Mouse (Mus musculus) limb, embryonic 12.5 days (tissue): ENCODE data around the gene Ms4a10. TPM values are rescaled to one million over a fixed set of nuclear protein-coding genes. Genes with fewer than 3 reads are reported as not detected.

Experiments used
- ATAC-seq: fragments of 200-750 bp; cut with Nextera tagmentation; 2 replicates; pipeline ENCODE4 v1.8.0; 2017; ENCODE audit warnings: low read depth, moderate TSS enrichment; ENCODE audit not compliant: insufficient number of reproducible peaks, insufficient read depth, low FRiP score, low TSS enrichment
- H3K27ac ChIP-seq: fragments of 300-500 bp; sonication (generic); 2 replicates; pipeline ENCODE4 v1.5.1; 2016; ENCODE audit warnings: mild to moderate bottlenecking, moderate library complexity
- H3K27me3 ChIP-seq: fragments of 300-500 bp; sonication (generic); 2 replicates; pipeline ENCODE4 v1.6.1; 2016; ENCODE audit warnings: mild to moderate bottlenecking, moderate library complexity
- H3K36me3 ChIP-seq: fragments of 300-500 bp; sonication (generic); 2 replicates; pipeline ENCODE4 v1.6.1; 2016; ENCODE audit warnings: mild to moderate bottlenecking, moderate library complexity
- H3K4me1 ChIP-seq: fragments of 300-500 bp; sonication (generic); replicated peaks from 2 replicates; pipeline ENCODE4 v1.6.1; 2016
- H3K4me2 ChIP-seq: fragments of 300-500 bp; sonication (generic); 2 replicates; pipeline ENCODE4 v1.6.1; 2016; ENCODE audit warnings: mild to moderate bottlenecking, moderate library complexity
- H3K4me3 ChIP-seq: fragments of 300-500 bp; sonication (generic); replicated peaks from 2 replicates; pipeline ENCODE4 v1.5.1; 2016; ENCODE audit warnings: mild to moderate bottlenecking
- H3K9ac ChIP-seq: fragments of 300-500 bp; sonication (generic); replicated peaks from 2 replicates; pipeline ENCODE4 v1.6.1; 2016; ENCODE audit warnings: mild to moderate bottlenecking, moderate library complexity
- H3K9me3 ChIP-seq: fragments of 300-500 bp; sonication (generic); 2 replicates; pipeline ENCODE4 v1.6.1; 2016; ENCODE audit warnings: mild to moderate bottlenecking, moderate library complexity
- WGBS: fragments of 180-500 bp; shearing (Covaris S2); methylation state at CpG from one replicate; pipeline ENCODE4 v1.1.7; 2016; 5-methylcytosine and 5-hydroxymethylcytosine counted together
- polyA plus RNA-seq: library from polyadenylated mRNA; unstranded; fragments of >200 nt; fragmentation: Nextera tagmentation; extraction: Ambion mirVana; gene quantifications from 2 replicates; pipeline ENCODE4 v1.2.1, GENCODE M21; 2016

Gene Ms4a10
- polyA plus RNA-seq, 1 experiment from 2014 or later: not detected

DNA sequence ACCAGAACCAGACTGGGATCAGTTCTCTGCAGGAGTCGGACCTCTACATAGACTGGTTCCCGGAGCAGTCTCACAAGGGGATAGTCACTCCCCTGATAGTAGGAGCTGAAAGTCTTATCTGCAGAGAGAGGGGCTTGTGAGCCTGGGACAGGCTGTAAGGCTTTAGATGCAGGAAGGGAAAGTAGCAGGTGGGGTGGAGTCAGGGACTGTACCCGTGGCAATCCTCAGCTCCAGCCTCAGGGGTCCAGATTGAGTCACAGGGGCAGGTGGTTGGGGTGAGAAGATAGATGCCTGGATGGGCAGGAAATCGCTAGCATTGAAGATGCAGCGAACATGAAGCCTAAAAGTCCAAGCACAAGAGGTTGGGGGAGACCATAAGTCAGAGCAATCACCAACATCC is 58.0 kb downstream of the Ms4a10 start:
- no peak for ATAC-seq
- H3K9ac ChIP-seq: no peak overlapping the region
- H3K4me2 ChIP-seq: no peak overlapping the region
- no peaks in the 10 kb centered on the region for H3K36me3 ChIP-seq
- H3K27me3 ChIP-seq: peaks cover 11% of the 10 kb centered on the region
- H3K4me1 ChIP-seq: no peaks in the 10 kb centered on the region
- WGBS: 55% methylated on average over 5 of the region's 5 CpGs
- no peak overlapping the region for H3K4me3 ChIP-seq
- no peak overlapping the region for H3K27ac ChIP-seq
- no peaks in the 10 kb centered on the region for H3K9me3 ChIP-seq

DNA sequence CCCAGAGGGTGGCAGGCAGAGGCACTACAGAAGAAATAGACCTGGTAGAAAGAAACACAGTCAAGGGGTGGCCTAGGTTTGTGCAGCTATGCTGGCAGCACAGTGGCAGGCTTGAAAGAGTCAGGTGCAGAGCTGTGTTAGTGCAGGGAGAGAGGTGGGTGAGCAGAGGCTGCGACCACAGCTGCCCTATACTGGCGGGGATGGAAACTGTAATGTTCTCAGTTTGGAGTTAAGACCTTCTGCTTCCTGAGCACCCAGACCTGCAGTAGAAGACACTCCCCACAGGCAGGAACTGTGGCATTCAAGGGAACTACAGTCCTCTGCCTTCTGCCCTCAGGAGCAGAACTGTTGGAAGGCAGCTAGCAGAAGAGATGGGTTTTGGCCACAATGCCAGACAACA is 59.6 kb downstream of the Ms4a10 start:
- ATAC-seq: no peak
- H3K4me2 ChIP-seq: no peak overlapping the region
- WGBS: 79% methylated on average over 2 of the region's 2 CpGs
- peaks cover 3% of the 10 kb centered on the region; the same call in 1 of the 2 replicates for H3K27me3 ChIP-seq
- no peak overlapping the region for H3K9ac ChIP-seq
- no peak overlapping the region for H3K27ac ChIP-seq
- H3K4me3 ChIP-seq: no peak overlapping the region
- H3K9me3 ChIP-seq: no peaks in the 10 kb centered on the region
- H3K4me1 ChIP-seq: no peaks in the 10 kb centered on the region
- no peaks in the 10 kb centered on the region for H3K36me3 ChIP-seq

DNA sequence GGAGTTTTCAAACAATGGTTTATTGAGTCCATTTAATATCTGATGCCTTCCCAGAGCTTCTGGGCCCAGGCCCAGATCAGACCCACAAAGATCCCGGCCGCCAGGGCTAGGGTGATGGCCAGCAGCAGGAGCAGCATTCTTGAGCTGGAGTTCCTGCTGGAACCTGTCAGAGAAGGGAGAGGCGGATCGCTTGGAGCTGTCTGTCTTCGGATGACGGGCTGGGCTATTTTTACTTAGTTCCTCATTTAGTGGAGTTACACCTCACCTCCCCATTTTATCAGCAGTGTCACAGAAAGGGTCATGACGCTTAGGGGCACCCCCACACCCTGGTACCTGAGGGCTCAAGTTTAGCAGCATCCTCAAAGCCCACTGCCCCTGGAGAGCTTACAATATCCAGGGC is 60.2 kb downstream of the Ms4a10 start:
- Histone ChIP-seq H3K9ac (no peak overlapping the region), H3K27me3 (0 out of 2 replicates have a peak, but pooled peaks cover 3% of the 10 kb centered on the region), H3K27ac (no peak overlapping the region), H3K4me1 (no peaks in the 10 kb centered on the region), H3K4me2 (no peak overlapping the region), H3K36me3 (no peaks in the 10 kb centered on the region), H3K4me3 (no peak overlapping the region), H3K9me3 (no peaks in the 10 kb centered on the region)
- 66% methylated on average over 7 of the region's 7 CpGs for WGBS
- no peak for ATAC-seq

Other genes with a start within 250 kb of the Ms4a10 start
- 0.10 and 0.18 TPM in 2 replicates for gene Cd5, start 235.7 kb downstream of the Ms4a10 start, polyA plus RNA-seq
- gene Cd6, start 144.6 kb downstream of the Ms4a10 start, polyA plus RNA-seq: not detected in 2 replicates
- gene Slc15a3, start 134.9 kb downstream of the Ms4a10 start, polyA plus RNA-seq: 0.23 and 0.44 TPM in 2 replicates
- 137 and 142 TPM in 2 replicates for gene Tmem132a, start 104.7 kb downstream of the Ms4a10 start, polyA plus RNA-seq
- 68.7 and 73.7 TPM in 2 replicates for gene Tmem109, start 92.7 kb downstream of the Ms4a10 start, polyA plus RNA-seq
- gene Prpf19, start 79.4 kb downstream of the Ms4a10 start, polyA plus RNA-seq: 44.9 and 50.3 TPM in 2 replicates
- gene Zp1, start 54.0 kb downstream of the Ms4a10 start, polyA plus RNA-seq: not detected in 2 replicates
- 0.10 TPM in 1 of 2 replicates, not detected in the other for gene Ptgdr2, start 37.5 kb downstream of the Ms4a10 start, polyA plus RNA-seq
- gene Ccdc86, start 25.4 kb downstream of the Ms4a10 start, polyA plus RNA-seq: 33.2 and 33.9 TPM in 2 replicates
- not detected in 2 replicates for gene Ms4a15, start 18.6 kb upstream of the Ms4a10 start, polyA plus RNA-seq
- gene Ms4a18, start 43.4 kb upstream of the Ms4a10 start, polyA plus RNA-seq: not detected in 2 replicates
- gene Ms4a8a, start 106.4 kb upstream of the Ms4a10 start, polyA plus RNA-seq: not detected in 2 replicates
- gene 1700017D01Rik, start 156.2 kb upstream of the Ms4a10 start, polyA plus RNA-seq: not detected in 2 replicates
- gene 1700025F22Rik, start 190.7 kb upstream of the Ms4a10 start, polyA plus RNA-seq: not detected in 2 replicates
- gene Ms4a13, start 222.1 kb upstream of the Ms4a10 start, polyA plus RNA-seq: not detected in 2 replicates